ENCODE assay signal across 9 mouse cellular contexts in genomic region chr2:25426721-25427191, GRCm38 (mm10). TPM values are rescaled to one million over a fixed set of nuclear protein-coding genes. Genes with fewer than 3 reads are reported as not detected.
DNase-seq lines count a peak whose midpoint lies in the region; TF ChIP-seq lines count a peak whose summit lies in the region.
"Had no signal": no experiment of that assay in that cellular context is flagged by ENCODE, and none has a peak within 500 bp of the region (broad histone marks: within the 10 kb centered on the region; RNA-seq: fewer than 3 reads in every experiment).

No protein-coding gene starts in this region.

- peaks cover 5% of the 10 kb centered on the region; the same call in 1 of the 2 replicates for H3K4me1 ChIP-seq in lung, adult 2 months (ENCODE audit: control insufficient read depth, insufficient read depth, low read length)

- H3K4me3 ChIP-seq in lung, adult 2 months (replicated peaks; ENCODE audit: extremely low read depth, low read depth, low read length) = no peak overlapping the region
- H3K4me3 ChIP-seq: liver, embryonic 15.5 days had no signal

- TF ChIP-seq POLR2A in brain, embryonic 14.5 days (IDR thresholded peaks at IDR 0.05; ENCODE audit: borderline replicate concordance, extremely low read depth, insufficient read depth, insufficient read length, poor library complexity, severe bottlenecking) = no peak
- no peak for TF ChIP-seq POLR2A in lung, adult 2 months (IDR thresholded peaks at IDR 0.05; ENCODE audit: borderline replicate concordance, extremely low read depth, low read depth, low read length)

- WGBS in lung, adult 2 months = 25% methylated on average over 5 of the region's 5 CpGs

- peak; percentile 71 for DNase-seq in gastrocnemius, adult 18-20 months (ENCODE audit: low spot score)
- no peak for DNase-seq in gastrocnemius, postnatal 25 days
- peak; percentile 91 for DNase-seq in CD4-positive, CD25-positive, alpha-beta regulatory T cell, adult 2 months (ENCODE audit: low read depth, low spot score)
- DNase-seq in brain, embryonic 14.5 days (ENCODE audit: low read depth) = peak; percentile 83
- peak; percentile 27 for DNase-seq in fibroblast of lung, adult 2 months (ENCODE audit: low read depth)
- peak; percentile 73 for DNase-seq in kidney, adult 9 months
- peak; percentile 59 for DNase-seq in lung, adult 2 months
- peak; percentile 79 to 85 for DNase-seq in right cerebral cortex, postnatal 10 days (ENCODE audit: low spot score in 2 of 2)

- TF ChIP-seq CTCF in brain, embryonic 14.5 days (IDR thresholded peaks at IDR 0.05; ENCODE audit: borderline replicate concordance, extremely low read depth, insufficient read depth, insufficient read length) = peak; percentile 83
- peak; percentile 75 for TF ChIP-seq CTCF in lung, adult 2 months (IDR thresholded peaks at IDR 0.05; ENCODE audit: insufficient read depth, low read length)

RNA-seq across cellular contexts. Expression of gene Abca2, which starts 1.7 kb away (rescaled TPM):
- total RNA-seq in gastrocnemius, adult 18-20 months (2021) = 10 to 100 TPM; 14.1 to 15.5 TPM
- 10 to 100 TPM; 12.5 to 16.2 TPM for total RNA-seq in gastrocnemius, postnatal 25 days (2021)
- 29.8 and 60.6 TPM in 2 replicates for polyA plus RNA-seq in brain, embryonic 14.5 days (2012; rRNA removed)
- 52.4 and 61.5 TPM in 2 replicates for polyA plus RNA-seq in lung, adult 2 months (2012; rRNA removed)

RNA-seq across cellular contexts. Expression of gene Fut7, which starts 3.7 kb away (rescaled TPM):
- not detected for total RNA-seq in gastrocnemius, adult 18-20 months (2021)
- total RNA-seq in gastrocnemius, postnatal 25 days (2021) = not detected
- 0.42 and 0.57 TPM in 2 replicates for polyA plus RNA-seq in brain, embryonic 14.5 days (2012; rRNA removed)
- 2.1 and 3.0 TPM in 2 replicates for polyA plus RNA-seq in lung, adult 2 months (2012; rRNA removed)

RNA-seq across cellular contexts. Expression of gene Npdc1, which starts 27.6 kb away (rescaled TPM):
- 10 to 100 TPM; 15.8 to 19.0 TPM for total RNA-seq in gastrocnemius, adult 18-20 months (2021)
- total RNA-seq in gastrocnemius, postnatal 25 days (2021) = 10 to 100 TPM; 15.0 to 25.1 TPM
- polyA plus RNA-seq in brain, embryonic 14.5 days (2012; rRNA removed) = 621 and 644 TPM in 2 replicates
- 166 and 185 TPM in 2 replicates for polyA plus RNA-seq in lung, adult 2 months (2012; rRNA removed)

RNA-seq across cellular contexts. Expression of gene Clic3, which starts 29.9 kb away (rescaled TPM):
- 1 to 10 TPM in 1 of 2 experiments, under 1 TPM in 1; 0.39 to 1.0 TPM for total RNA-seq in gastrocnemius, adult 18-20 months (2021)
- total RNA-seq in gastrocnemius, postnatal 25 days (2021) = under 1 TPM; 0.35 to 0.64 TPM
- 1.1 and 1.9 TPM in 2 replicates for polyA plus RNA-seq in brain, embryonic 14.5 days (2012; rRNA removed)
- polyA plus RNA-seq in lung, adult 2 months (2012; rRNA removed) = 1,602 and 1,847 TPM in 2 replicates

RNA-seq across cellular contexts. Expression of gene Entpd2, which starts 31.1 kb away (rescaled TPM):
- 1 to 10 TPM; 6.2 to 8.3 TPM for total RNA-seq in gastrocnemius, adult 18-20 months (2021)
- 1 to 10 TPM; 9.1 to 9.4 TPM for total RNA-seq in gastrocnemius, postnatal 25 days (2021)
- polyA plus RNA-seq in brain, embryonic 14.5 days (2012; rRNA removed) = 2.2 and 2.3 TPM in 2 replicates
- polyA plus RNA-seq in lung, adult 2 months (2012; rRNA removed) = 18.4 and 18.6 TPM in 2 replicates
